Mouse (Mus musculus) intestine, embryonic 14.5 days (tissue): ENCODE measurements around the gene Cym. TPM values are rescaled to one million over a fixed set of nuclear protein-coding genes. Genes with fewer than 3 reads are reported as not detected.

Source experiments
- ATAC-seq: fragments of 200-750 bp; cut with Nextera tagmentation; replicated peaks from 2 replicates; pipeline ENCODE4 v1.8.0; 2017; ENCODE audit warnings: low read depth, moderate number of reproducible peaks, moderate TSS enrichment, moderate library complexity; ENCODE audit not compliant: low FRiP score, low TSS enrichment
- DNase-seq: peaks from one replicate; pipeline ENCODE4 v3.0.0-alpha.2; 2018; ENCODE audit warnings: low spot score
- H3K27ac ChIP-seq: fragments of 300-500 bp; sonication (generic); 2 replicates; pipeline ENCODE4 v1.5.1; 2014; ENCODE audit warnings: low read depth, mild to moderate bottlenecking, control low read depth
- H3K27me3 ChIP-seq: fragments of 300-500 bp; sonication (generic); replicated peaks from 2 replicates; pipeline ENCODE4 v1.6.1; 2014; ENCODE audit warnings: low read length, control low read depth; ENCODE audit not compliant: control insufficient read depth, insufficient read depth
- H3K36me3 ChIP-seq: fragments of 300-500 bp; sonication (generic); 2 replicates; pipeline ENCODE4 v1.6.1; 2014; ENCODE audit warnings: low read length, control low read depth; ENCODE audit not compliant: control insufficient read depth, insufficient read depth
- H3K4me1 ChIP-seq: fragments of 300-500 bp; sonication (generic); replicated peaks from 2 replicates; pipeline ENCODE4 v1.6.1; 2014; ENCODE audit warnings: low read length, control low read depth, mixed read lengths; ENCODE audit not compliant: control insufficient read depth, insufficient read depth
- H3K4me2 ChIP-seq: fragments of 300-500 bp; sonication (generic); 2 replicates; pipeline ENCODE4 v1.6.1; 2014; ENCODE audit warnings: low read length
- H3K4me3 ChIP-seq: fragments of 300-500 bp; sonication (generic); 2 replicates; pipeline ENCODE4 v1.5.1; 2014; ENCODE audit warnings: low read depth, low read length, control low read depth, mixed read lengths
- H3K9ac ChIP-seq: fragments of 300-500 bp; sonication (generic); 2 replicates; pipeline ENCODE4 v1.6.1; 2014; ENCODE audit warnings: mild to moderate bottlenecking, low read length
- H3K9me3 ChIP-seq: fragments of 300-500 bp; sonication (generic); 2 replicates; pipeline ENCODE4 v1.6.1; 2016; ENCODE audit warnings: low read length, control low read depth; ENCODE audit not compliant: control insufficient read depth
- WGBS: fragments of 180-500 bp; shearing (Covaris S2); extraction: QIAGEN DNeasy Blood & Tissue Kit; methylation state at CpG from one replicate; pipeline ENCODE4 v1.1.7; 2014; 5-methylcytosine and 5-hydroxymethylcytosine counted together
- polyA plus RNA-seq: library from polyadenylated mRNA; unstranded; fragments of >200 nt; fragmentation: Nextera tagmentation; extraction: Ambion mirVana; gene quantifications from 2 replicates; pipeline ENCODE4 v1.2.1, GENCODE M21; 2014

Gene Cym
- polyA plus RNA-seq, 1 experiment from 2014 or later, result 12.9 TPM

DNA sequence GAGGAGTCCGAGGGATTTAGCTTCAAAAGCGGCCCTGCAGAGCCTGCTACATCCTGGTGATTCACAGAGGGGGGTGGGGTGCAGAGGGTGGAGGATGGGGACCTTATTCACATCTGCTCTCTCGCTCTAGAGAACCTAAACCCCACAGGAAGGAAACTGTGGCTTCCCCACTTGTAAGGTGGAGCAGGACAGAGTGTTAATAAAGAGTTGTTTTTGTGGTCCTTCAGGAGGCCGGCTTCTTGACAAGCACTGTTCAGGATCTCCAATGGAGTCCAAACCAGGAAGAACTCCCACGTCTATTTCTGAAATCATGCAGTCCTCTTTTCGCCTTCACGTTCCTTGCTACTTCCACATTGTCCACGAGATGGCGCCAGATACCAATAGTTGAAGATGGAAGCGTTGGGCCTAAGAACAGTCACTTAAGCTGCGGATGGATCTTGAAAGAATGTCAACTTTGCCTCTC, 11.8 kb upstream of the Cym start:
- DNase-seq, result peak; percentile 94
- Histone ChIP-seq H3K27me3 (no peaks in the 10 kb centered on the region), H3K4me1 (peaks cover 7% of the 10 kb centered on the region), H3K9ac (no peak overlapping the region), H3K9me3 (no peaks in the 10 kb centered on the region), H3K4me2 (no peak overlapping the region), H3K4me3 (no peak overlapping the region), H3K36me3 (no peaks in the 10 kb centered on the region), H3K27ac (no peak overlapping the region)
- WGBS, result 8% methylated on average over 11 of the region's 11 CpGs
- ATAC-seq, result 0 out of 2 replicates have a peak, but pooled peaks have one; percentile 25

DNA sequence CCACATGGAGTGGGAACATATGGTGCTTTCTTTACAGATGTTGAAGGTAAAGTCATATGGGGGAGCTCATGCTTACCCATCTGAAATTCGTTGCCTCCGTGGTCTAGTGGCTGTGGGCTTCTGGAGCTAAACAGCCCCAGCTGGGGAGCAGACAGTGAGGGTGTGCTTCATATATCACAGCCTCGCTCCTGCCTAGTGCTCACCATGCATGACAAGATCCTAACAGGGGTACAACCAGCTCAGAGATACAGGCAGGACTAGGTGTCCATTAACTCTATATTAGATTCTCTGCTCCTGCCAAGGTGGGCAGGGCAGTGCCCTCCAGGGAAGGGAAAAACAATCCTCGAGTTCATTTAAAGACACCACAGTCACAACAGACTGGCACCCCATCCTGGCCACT, 9.7 kb upstream of the Cym start:
- no peak for DNase-seq
- H3K36me3 ChIP-seq, result no peaks in the 10 kb centered on the region
- no peak overlapping the region for H3K4me3 ChIP-seq
- no peak overlapping the region for H3K4me2 ChIP-seq
- no peak overlapping the region for H3K27ac ChIP-seq
- no peaks in the 10 kb centered on the region for H3K27me3 ChIP-seq
- peaks cover 7% of the 10 kb centered on the region for H3K4me1 ChIP-seq
- WGBS, result 66% methylated on average over 4 of the region's 4 CpGs
- no peaks in the 10 kb centered on the region for H3K9me3 ChIP-seq
- no peak overlapping the region for H3K9ac ChIP-seq
- ATAC-seq, result no peak

DNA sequence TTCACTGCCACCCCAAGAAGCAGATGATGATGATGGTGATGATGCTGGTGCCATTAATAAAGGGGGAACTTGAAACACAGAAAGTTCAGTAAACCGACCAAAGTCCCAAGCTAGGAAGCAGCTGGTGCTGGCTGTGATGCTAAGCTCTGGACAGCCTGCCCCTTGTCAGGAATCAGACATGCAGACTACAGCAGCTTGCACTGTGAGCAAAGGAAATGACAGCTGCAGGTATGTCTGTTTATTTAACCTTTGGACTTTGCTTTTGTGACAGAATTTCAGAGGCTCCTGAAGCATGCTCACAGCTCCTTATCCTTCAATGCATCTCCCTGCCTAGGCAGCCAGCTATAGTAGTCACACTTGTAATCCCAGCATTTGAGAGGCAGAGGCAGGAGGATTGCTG, 9.0 kb upstream of the Cym start, which contains the start of gene A630076J17Rik:
Gene A630076J17Rik, plus strand, starts transcription at position 88 of the 400 bp plus-strand sequence.
- Histone ChIP-seq H3K4me3 (no peak within 1 kb of the TSS), H3K4me1 (peaks cover 7% of the 10 kb centered on the region), H3K9me3 (no peaks in the 10 kb centered on the region), H3K27me3 (no peaks in the 10 kb centered on the region), H3K27ac (no peak within 1 kb of the TSS), H3K36me3 (no peaks in the 10 kb centered on the region), H3K4me2 (no peak within 1 kb of the TSS), H3K9ac (no peak within 1 kb of the TSS)
- ATAC-seq, result peak; percentile 71
- DNase-seq, result no peak
- 21% methylated on average over 1 of the region's 1 CpGs for WGBS

DNA sequence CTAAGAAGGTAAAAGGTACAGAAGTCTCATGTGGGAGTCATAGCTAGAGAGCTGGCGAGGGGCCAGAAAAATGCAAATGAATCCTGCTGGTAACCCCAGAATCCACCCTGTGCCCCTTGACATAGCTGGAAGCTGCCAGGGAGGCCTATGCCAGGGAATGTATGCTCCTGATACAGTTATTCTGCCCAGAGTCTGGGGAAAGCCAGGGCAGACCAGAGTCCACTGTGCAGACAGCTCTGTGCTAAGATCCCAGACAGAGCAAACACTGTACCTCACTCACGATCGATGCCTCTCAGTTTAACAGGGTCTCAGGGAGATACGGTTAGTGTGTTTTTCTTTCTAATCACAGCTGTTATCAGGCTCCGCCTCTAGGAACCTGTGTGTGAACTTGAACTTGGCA, 8.3 kb upstream of the Cym start:
- WGBS, result 41% methylated on average over 5 of the region's 5 CpGs
- Histone ChIP-seq H3K9me3 (no peaks in the 10 kb centered on the region), H3K4me2 (no peak overlapping the region), H3K4me1 (peaks cover 7% of the 10 kb centered on the region), H3K27ac (no peak overlapping the region), H3K36me3 (no peaks in the 10 kb centered on the region), H3K9ac (no peak overlapping the region), H3K4me3 (no peak overlapping the region), H3K27me3 (no peaks in the 10 kb centered on the region)
- peak; percentile 64 for DNase-seq
- peak; percentile 87 for ATAC-seq

DNA sequence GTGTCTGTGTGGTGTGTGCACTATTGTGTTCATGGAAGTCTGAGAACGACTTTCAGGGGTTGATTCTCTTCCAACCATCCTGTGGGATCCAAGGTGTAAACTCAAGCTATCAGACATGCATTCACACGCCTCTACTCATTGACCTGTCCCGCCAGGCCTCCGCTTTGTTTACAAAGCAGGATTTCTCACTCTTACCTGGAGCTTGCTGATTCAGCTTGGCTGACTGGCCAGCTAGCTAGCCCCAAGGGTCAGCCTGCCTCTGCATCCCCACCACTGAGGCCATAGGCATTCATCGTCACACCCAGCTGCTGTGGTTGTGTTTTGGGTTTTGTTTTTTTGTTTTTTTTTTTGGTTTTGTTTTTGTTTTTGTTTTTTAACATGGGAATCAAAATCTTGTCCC, 7.7 kb upstream of the Cym start:
- no peak overlapping the region for H3K9ac ChIP-seq
- no peaks in the 10 kb centered on the region for H3K36me3 ChIP-seq
- DNase-seq (no peak), ATAC-seq (no peak)
- peaks cover 7% of the 10 kb centered on the region for H3K4me1 ChIP-seq
- peaks cover 5% of the 10 kb centered on the region; the same call in 1 of the 2 replicates for H3K9me3 ChIP-seq
- H3K4me3 ChIP-seq, result no peak overlapping the region
- no peak overlapping the region for H3K4me2 ChIP-seq
- no peaks in the 10 kb centered on the region for H3K27me3 ChIP-seq
- WGBS, result 66% methylated on average over 5 of the region's 5 CpGs
- no peak overlapping the region for H3K27ac ChIP-seq

DNA sequence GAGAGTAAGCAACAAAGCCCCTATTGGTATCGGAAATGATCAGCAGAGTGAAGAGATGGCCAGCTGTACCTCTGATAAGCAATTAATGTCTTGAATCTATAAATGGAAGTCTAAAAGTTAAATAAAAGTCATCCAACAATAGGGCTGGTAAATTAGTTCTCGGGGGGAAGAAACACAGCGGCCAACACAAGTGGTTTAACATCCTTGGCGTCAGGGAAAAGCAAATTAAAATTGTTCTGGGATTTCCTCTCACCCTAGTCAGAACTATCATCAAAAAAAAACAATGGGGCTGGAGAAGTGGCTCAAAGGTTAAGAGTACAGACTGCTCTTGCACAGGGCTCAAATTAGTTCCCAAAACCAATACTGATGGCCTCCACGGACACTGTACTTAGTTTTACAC, 4.3 kb upstream of the Cym start:
- H3K27ac ChIP-seq, result no peak overlapping the region
- WGBS, result 89% methylated on average over 5 of the region's 5 CpGs

DNA sequence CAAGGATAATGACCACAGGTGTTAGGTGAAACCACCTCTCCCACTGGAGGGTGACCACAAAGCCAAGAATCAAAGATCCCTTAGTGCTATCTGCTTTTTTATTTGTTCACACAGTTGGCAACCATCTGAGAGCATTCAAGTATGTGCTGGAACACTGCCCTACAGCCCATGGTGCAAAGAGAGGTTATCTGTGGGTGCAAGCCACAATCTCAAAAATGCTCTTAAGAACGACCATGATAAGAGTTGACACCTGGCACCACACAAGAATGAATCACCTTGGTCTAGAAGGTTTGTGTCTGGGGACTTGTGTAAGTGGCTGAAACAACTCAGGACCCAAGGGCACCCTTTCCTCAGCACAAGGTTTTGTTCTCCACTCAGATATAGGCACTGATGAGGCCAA, 1.7 kb upstream of the Cym start:
- no peak for ATAC-seq
- Histone ChIP-seq H3K36me3 (no peaks in the 10 kb centered on the region), H3K4me2 (no peak overlapping the region)

More for the DNA sequence above, 4.3 kb upstream of the Cym start:
- Histone ChIP-seq H3K4me1 (peaks cover 7% of the 10 kb centered on the region), H3K36me3 (no peaks in the 10 kb centered on the region), H3K4me3 (no peak overlapping the region), H3K9me3 (peaks cover 5% of the 10 kb centered on the region; the same call in 1 of the 2 replicates), H3K9ac (no peak overlapping the region), H3K27me3 (no peaks in the 10 kb centered on the region), H3K4me2 (no peak overlapping the region)
- DNase-seq (no peak), ATAC-seq (no peak)

DNA sequence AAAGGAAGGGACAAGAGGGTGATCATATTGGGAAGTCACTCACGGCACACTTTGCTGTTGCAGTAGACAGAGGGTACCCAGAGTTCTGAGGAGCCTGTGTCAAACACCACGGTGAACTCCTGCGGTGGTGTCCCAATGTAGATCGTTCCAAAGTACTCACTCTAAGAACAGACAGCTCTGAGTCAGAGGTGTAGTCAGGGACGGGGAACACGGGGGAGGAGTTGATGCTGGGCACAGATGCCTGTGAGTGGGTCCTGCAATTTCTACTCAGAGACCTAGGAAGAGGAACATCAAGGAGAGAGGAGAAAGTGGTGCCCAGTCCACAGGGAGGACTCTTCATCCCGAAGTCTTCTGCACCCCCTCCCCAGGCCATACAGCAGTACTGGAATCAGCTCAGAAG, 3.0 kb downstream of the Cym start:
- H3K36me3 ChIP-seq, result no peaks in the 10 kb centered on the region
- no peaks in the 10 kb centered on the region for H3K9me3 ChIP-seq
- H3K27ac ChIP-seq, result no peak overlapping the region
- DNase-seq (no peak), ATAC-seq (no peak)
- H3K27me3 ChIP-seq, result no peaks in the 10 kb centered on the region
- H3K4me1 ChIP-seq, result no peaks in the 10 kb centered on the region
- no peak overlapping the region for H3K4me3 ChIP-seq
- H3K4me2 ChIP-seq, result no peak overlapping the region
- H3K9ac ChIP-seq, result no peak overlapping the region
- 87% methylated on average over 7 of the region's 7 CpGs for WGBS

More for the DNA sequence above, 1.7 kb upstream of the Cym start:
- Histone ChIP-seq H3K9me3 (peaks cover 5% of the 10 kb centered on the region; the same call in 1 of the 2 replicates), H3K4me1 (no peaks in the 10 kb centered on the region), H3K27me3 (no peaks in the 10 kb centered on the region), H3K9ac (no peak overlapping the region), H3K27ac (no peak overlapping the region), H3K4me3 (no peak overlapping the region)
- 43% methylated on average over 1 of the region's 1 CpGs for WGBS
- no peak for DNase-seq

DNA sequence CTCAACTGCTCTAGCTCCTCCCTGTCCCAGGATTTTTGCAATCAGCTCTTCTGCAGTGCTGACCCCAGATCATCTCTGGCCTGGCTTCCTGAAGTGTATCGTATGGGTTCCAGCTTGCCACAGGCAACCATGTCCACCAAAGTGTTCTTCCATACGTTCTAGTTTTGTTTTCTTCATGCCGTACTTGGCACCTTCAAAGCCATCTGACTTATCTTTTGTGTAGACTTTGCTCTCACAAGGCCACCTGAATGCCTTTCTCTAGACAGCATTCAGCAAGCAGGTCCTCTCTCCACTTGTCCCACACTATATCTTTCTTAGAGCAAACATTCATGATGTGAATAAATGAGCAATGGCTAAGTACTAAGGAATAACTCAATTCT, 4.4 kb downstream of the Cym start:
- DNase-seq (no peak), ATAC-seq (no peak)
- no peak overlapping the region for H3K27ac ChIP-seq
- 75% methylated on average over 3 of the region's 3 CpGs for WGBS
- no peak overlapping the region for H3K4me2 ChIP-seq
- no peaks in the 10 kb centered on the region for H3K9me3 ChIP-seq
- H3K27me3 ChIP-seq, result no peaks in the 10 kb centered on the region
- H3K9ac ChIP-seq, result no peak overlapping the region
- H3K4me3 ChIP-seq, result no peak overlapping the region
- no peaks in the 10 kb centered on the region for H3K36me3 ChIP-seq
- no peaks in the 10 kb centered on the region for H3K4me1 ChIP-seq
